Mouse (Mus musculus) MEL (cell line): ENCODE data around the gene C2. TPM values are rescaled to one million over a fixed set of nuclear protein-coding genes. Genes with fewer than 3 reads are reported as not detected.
A peak's percentile ranks its signal among the peaks of the same experiment; 100 is the strongest.

Experiments used
- DNase-seq: peaks from one replicate; pipeline ENCODE4 v3.0.0; 2011; ENCODE audit warnings: low read depth, low spot score
- H3K27ac ChIP-seq: 2 replicates; pipeline ENCODE4 v1.5.1; 2012; ENCODE audit warnings: low read depth, mild to moderate bottlenecking, control low read depth, low read length, moderate library complexity; ENCODE audit not compliant: control insufficient read depth
- H3K27me3 ChIP-seq, 2 experiments: fragments of 150-350 bp in 1 of 2; sonication (generic) in 1 of 2; 2 replicates each; pipeline ENCODE4 v1.6.1; 2012; ENCODE audit warnings: low read length in 2 of 2, mild to moderate bottlenecking in 2 of 2, improper control_type of control experiment in 1 of 2, moderate library complexity in 1 of 2; ENCODE audit not compliant: insufficient read depth in 2 of 2, control insufficient read depth in 1 of 2
- H3K36me3 ChIP-seq, 2 experiments: 2 replicates each; pipeline ENCODE4 v1.6.1; 2012 to 2014; ENCODE audit warnings: low read length in 2 of 2, improper control_type of control experiment in 1 of 2, inconsistent platforms in 1 of 2, mild to moderate bottlenecking in 1 of 2; ENCODE audit not compliant: insufficient read depth in 2 of 2, control insufficient read depth in 1 of 2
- H3K4me1 ChIP-seq, 2 experiments: fragments of 150-350 bp in 1 of 2; sonication (generic) in 1 of 2; 2 replicates each; pipeline ENCODE4 v1.6.1; 2012; ENCODE audit warnings: low read length in 2 of 2, improper control_type of control experiment in 1 of 2, mild to moderate bottlenecking in 1 of 2; ENCODE audit not compliant: insufficient read depth in 2 of 2, control insufficient read depth in 1 of 2
- H3K4me3 ChIP-seq, 2 experiments: fragments of 150-350 bp in 1 of 2; sonication (generic) in 1 of 2; 2 replicates each; pipeline ENCODE4 v1.5.1; 2012; ENCODE audit warnings: low read depth in 2 of 2, low read length in 2 of 2, mild to moderate bottlenecking in 2 of 2, moderate library complexity in 2 of 2, control low read depth in 1 of 2, improper control_type of control experiment in 1 of 2; ENCODE audit not compliant: control insufficient read depth in 1 of 2, insufficient read depth in 1 of 2
- H3K79me2 ChIP-seq: 2 replicates; pipeline ENCODE4 v1.6.1; 2012; ENCODE audit warnings: mild to moderate bottlenecking, low read length, moderate library complexity; ENCODE audit not compliant: control insufficient read depth, poor library complexity, insufficient read depth
- H3K9ac ChIP-seq: 2 replicates; pipeline ENCODE4 v1.6.1; 2012; ENCODE audit warnings: low read depth, mild to moderate bottlenecking, control low read depth, low read length, moderate library complexity; ENCODE audit not compliant: control insufficient read depth, poor library complexity, severe bottlenecking
- H3K9me3 ChIP-seq: fragments of 150-350 bp; sonication (generic); replicated peaks from 2 replicates; pipeline ENCODE4 v1.6.1; 2012; ENCODE audit warnings: mild to moderate bottlenecking, low read length, improper control_type of control experiment, moderate library complexity; ENCODE audit not compliant: insufficient read depth
- BHLHE40 ChIP-seq: IDR thresholded peaks from 2 replicates; pipeline ENCODE4 v1.6.1; 2012; ENCODE audit warnings: low read depth, mild to moderate bottlenecking, inconsistent platforms, low read length, improper control_type of control experiment, borderline replicate concordance
- CHD1 ChIP-seq: IDR thresholded peaks from 2 replicates; pipeline ENCODE4 v1.6.1; 2012; ENCODE audit warnings: low read depth, mild to moderate bottlenecking, inconsistent platforms, low read length, improper control_type of control experiment
- CTCF ChIP-seq, 3 experiments: IDR thresholded peaks in 2 of 3; conservative IDR thresholded peaks in 1 of 3; 2 replicates each; pipeline ENCODE4 v1.5.1; 2011 to 2012; ENCODE audit warnings: low read length in 3 of 3, low read depth in 2 of 3, mild to moderate bottlenecking in 2 of 3, improper control_type of control experiment in 1 of 3, inconsistent platforms in 1 of 3, mixed read lengths in 1 of 3, moderate library complexity in 1 of 3; ENCODE audit not compliant: control insufficient read depth in 1 of 3, insufficient read depth in 1 of 3, poor library complexity in 1 of 3, severe bottlenecking in 1 of 3
- E2F4 ChIP-seq: IDR thresholded peaks from 2 replicates; pipeline ENCODE4 v1.6.1; 2011; ENCODE audit warnings: low read depth, low read length, improper control_type of control experiment, borderline replicate concordance
- ETS1 ChIP-seq: IDR thresholded peaks from 2 replicates; pipeline ENCODE4 v1.6.1; 2012; ENCODE audit warnings: low read depth, mild to moderate bottlenecking, inconsistent platforms, low read length, improper control_type of control experiment, moderate library complexity
- GATA1 ChIP-seq: IDR thresholded peaks from 2 replicates; pipeline ENCODE4 v1.6.1; 2011; ENCODE audit warnings: low read depth, low read length, improper control_type of control experiment
- HCFC1 ChIP-seq: IDR thresholded peaks from 2 replicates; pipeline ENCODE4 v1.6.1; 2012; ENCODE audit warnings: low read depth, mild to moderate bottlenecking, inconsistent platforms, low read length, improper control_type of control experiment, moderate library complexity
- MAFK ChIP-seq: IDR thresholded peaks from 2 replicates; pipeline ENCODE4 v1.6.1; 2011; ENCODE audit warnings: low read depth, mild to moderate bottlenecking, low read length, improper control_type of control experiment, borderline replicate concordance
- MAX ChIP-seq: IDR thresholded peaks from 2 replicates; pipeline ENCODE4 v1.6.1; 2011; ENCODE audit warnings: low read length, improper control_type of control experiment
- MAZ ChIP-seq: IDR thresholded peaks from 2 replicates; pipeline ENCODE4 v1.6.1; 2012; ENCODE audit warnings: low read depth, mild to moderate bottlenecking, inconsistent platforms, low read length, improper control_type of control experiment
- MEF2A ChIP-seq: IDR thresholded peaks from 2 replicates; pipeline ENCODE4 v1.6.1; 2014; ENCODE audit warnings: low read depth, mild to moderate bottlenecking, inconsistent platforms, low read length, improper control_type of control experiment; ENCODE audit not compliant: poor library complexity, insufficient replicate concordance, severe bottlenecking; ENCODE audit errors: extremely low read depth
- MXI1 ChIP-seq: IDR thresholded peaks from 2 replicates; pipeline ENCODE4 v1.6.1; 2011; ENCODE audit warnings: mild to moderate bottlenecking, low read depth, low read length, improper control_type of control experiment
- MYB ChIP-seq: IDR thresholded peaks from 2 replicates; pipeline ENCODE4 v1.6.1; 2011; ENCODE audit warnings: mild to moderate bottlenecking, low read depth, low read length, improper control_type of control experiment
- MYC ChIP-seq: IDR thresholded peaks from 2 replicates; pipeline ENCODE4 v1.6.1; 2011; ENCODE audit warnings: low read depth, mild to moderate bottlenecking, low read length, improper control_type of control experiment, moderate library complexity
- NELFE ChIP-seq: IDR thresholded peaks from 2 replicates; pipeline ENCODE4 v1.6.1; 2011; ENCODE audit warnings: low read depth, low read length, improper control_type of control experiment
- NRF1 ChIP-seq: IDR thresholded peaks from 2 replicates; pipeline ENCODE4 v1.6.1; 2014; ENCODE audit warnings: low read depth, mild to moderate bottlenecking, inconsistent platforms, low read length, improper control_type of control experiment, moderate library complexity; ENCODE audit not compliant: poor library complexity, insufficient read depth, severe bottlenecking
- POLR2AphosphoS5 ChIP-seq: IDR thresholded peaks from 2 replicates; pipeline ENCODE4 v1.6.1; 2012; ENCODE audit warnings: low read depth, borderline replicate concordance, mild to moderate bottlenecking, inconsistent platforms, low read length, moderate library complexity, mixed read lengths
- SIN3A ChIP-seq: IDR thresholded peaks from 2 replicates; pipeline ENCODE4 v1.6.1; 2012; ENCODE audit warnings: low read length, improper control_type of control experiment, inconsistent platforms
- SMC3 ChIP-seq: IDR thresholded peaks from 2 replicates; pipeline ENCODE4 v1.6.1; 2011; ENCODE audit warnings: low read depth, low read length, improper control_type of control experiment
- TAL1 ChIP-seq: IDR thresholded peaks from 2 replicates; pipeline ENCODE4 v1.6.1; 2012; ENCODE audit warnings: mild to moderate bottlenecking, inconsistent platforms, low read length, moderate library complexity, mixed read lengths
- ZC3H11A ChIP-seq: IDR thresholded peaks from 2 replicates; pipeline ENCODE4 v1.6.1; 2012; ENCODE audit warnings: low read depth, mild to moderate bottlenecking, inconsistent platforms, low read length, improper control_type of control experiment
- ZKSCAN1 ChIP-seq: IDR thresholded peaks from 2 replicates; pipeline ENCODE4 v1.6.1; 2012; ENCODE audit warnings: low read depth, mild to moderate bottlenecking, inconsistent platforms, low read length, improper control_type of control experiment, moderate library complexity
- ZMIZ1 ChIP-seq: IDR thresholded peaks from 2 replicates; pipeline ENCODE4 v1.6.1; 2012; ENCODE audit warnings: low read depth, mild to moderate bottlenecking, inconsistent platforms, low read length, improper control_type of control experiment, moderate library complexity
- ZNF384 ChIP-seq: IDR thresholded peaks from 2 replicates; pipeline ENCODE4 v1.6.1; 2012; ENCODE audit warnings: low read depth, mild to moderate bottlenecking, inconsistent platforms, low read length, improper control_type of control experiment
- polyA plus RNA-seq, 2 experiments: library from polyadenylated mRNA; stranded (reverse) in 1 of 2; unstranded in 1 of 2; fragments of >175 nt in 1 of 2; fragments of >200 nt in 1 of 2; gene quantifications; 2 replicates each; pipeline versions ENCODE4 v1.2.1 to v1.2.4; 2012; ENCODE audit warnings: low replicate concordance in 2 of 2, low read depth in 1 of 2; ENCODE audit not compliant: insufficient read length in 2 of 2, insufficient read depth in 1 of 2, missing spikeins in 1 of 2
- total RNA-seq: library from RNA; depleted of rRNA; stranded (reverse); fragments of 300-350 nt; gene quantifications from 2 replicates; pipeline ENCODE4 v1.2.3, GENCODE M21; 2012

C2 gene
- total and polyA plus RNA-seq, 3 experiments: 2.2 to 9.4 TPM; not detected in 1

GRCm38 (mm10) chr17:34899890-34900243 is 1.8 kb upstream of the C2 start (continued):
- TF ChIP-seq E2F4 (no peak), MAFK (no peak), SMC3 (no peak), POLR2AphosphoS5 (no peak), CTCF (IDR thresholded peaks at IDR 0.05 in 2 of 3, conservative IDR thresholded peaks at IDR 0.05 in 1 of 3; ENCODE audit: control insufficient read depth in 1 of 3, insufficient read depth in 1 of 3, low read depth in 2 of 3, low read length in 3 of 3, poor library complexity in 1 of 3, severe bottlenecking in 1 of 3) (no peak), SIN3A (peak; percentile 80), TAL1 (no peak), ZMIZ1 (no peak), BHLHE40 (no peak)

DNA sequence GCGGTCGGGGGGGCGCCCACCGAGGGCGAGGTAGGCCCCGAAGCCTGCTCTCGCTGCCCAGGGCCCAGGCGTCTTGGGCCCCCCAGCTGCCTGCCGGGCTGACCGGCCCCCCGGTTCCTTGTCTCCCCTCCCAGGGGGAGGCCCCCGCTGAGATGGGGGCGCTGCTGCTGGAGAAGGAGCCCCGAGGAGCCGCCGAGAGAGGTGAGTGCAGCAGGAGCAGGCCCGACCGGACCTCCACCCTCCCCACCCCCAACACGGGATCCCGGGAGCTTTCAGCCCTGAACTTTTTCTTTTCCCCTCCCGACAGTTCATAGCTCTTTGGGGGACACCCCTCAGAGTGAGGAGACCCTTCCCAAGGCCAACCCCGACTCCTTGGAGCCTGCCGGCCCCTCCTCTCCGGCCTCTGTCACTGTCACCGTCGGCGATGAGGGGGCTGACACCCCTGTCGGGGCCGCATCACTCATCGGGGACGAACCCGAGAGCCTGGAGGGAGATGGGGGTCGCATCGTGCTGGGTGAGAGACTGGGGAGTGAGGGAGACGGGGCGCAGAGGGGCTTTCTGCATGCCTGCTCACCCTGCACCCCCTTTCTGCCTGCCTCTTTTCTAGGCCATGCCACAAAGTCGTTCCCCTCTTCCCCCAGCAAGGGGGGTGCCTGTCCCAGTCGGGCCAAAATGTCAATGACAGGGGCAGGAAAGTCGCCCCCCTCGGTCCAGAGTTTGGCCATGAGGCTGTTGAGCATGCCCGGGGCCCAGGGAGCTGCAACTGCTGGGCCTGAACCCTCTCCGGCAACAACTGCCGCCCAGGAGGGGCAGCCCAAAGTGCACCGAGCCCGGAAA is 1.2 kb upstream of the C2 start:
- peaks cover 0 to 18% of the 10 kb centered on the region in 2 experiments; a peak in 3 of 4 replicates for H3K4me1 ChIP-seq
- peak; percentile 68 for DNase-seq
- H3K27me3 ChIP-seq: no peaks in the 10 kb centered on the region
- H3K9me3 ChIP-seq: no peaks in the 10 kb centered on the region
- H3K4me3 ChIP-seq: peak overlapping the region; percentile 75 to 88
- TF ChIP-seq MAFK (no peak), E2F4 (no peak), MAZ (peak; percentile 61; the same call in 1 of the 2 replicates), GATA1 (no peak), NRF1 (0 out of 2 replicates have a peak, but pooled peaks have one; percentile 42), MYC (no peak), CTCF (IDR thresholded peaks at IDR 0.05 in 2 of 3, conservative IDR thresholded peaks at IDR 0.05 in 1 of 3; ENCODE audit: control insufficient read depth in 1 of 3, insufficient read depth in 1 of 3, low read depth in 2 of 3, low read length in 3 of 3, poor library complexity in 1 of 3, severe bottlenecking in 1 of 3) (0 out of 6 replicates have a peak, but pooled peaks of 1 of the 3 experiments have one; percentile 4), ZC3H11A (no peak), ZKSCAN1 (no peak), MAX (no peak), NELFE (no peak), POLR2AphosphoS5 (no peak), ETS1 (no peak), MEF2A (no peak), MYB (no peak), MXI1 (peak; percentile 60; the same call in 1 of the 2 replicates), CHD1 (0 out of 2 replicates have a peak, but pooled peaks have one; percentile 5), ZNF384 (no peak), HCFC1 (0 out of 2 replicates have a peak, but pooled peaks have one; percentile 42)
- H3K27ac ChIP-seq: peak overlapping the region; percentile 83
- H3K9ac ChIP-seq: peak overlapping the region; percentile 86
- H3K79me2 ChIP-seq: peaks cover 34% of the 10 kb centered on the region
- peaks cover 2 to 15% of the 10 kb centered on the region in 2 experiments; a peak in 3 of 4 replicates for H3K36me3 ChIP-seq
